Mouse (Mus musculus) midbrain, embryonic 15.5 days (tissue): ENCODE results near the gene Vdr. TPM values are rescaled to one million over a fixed set of nuclear protein-coding genes. Genes with fewer than 3 reads are reported as not detected.
A peak's percentile ranks its signal among the peaks of the same experiment; 100 is the strongest.

Experiments used
- ATAC-seq: fragments of 200-750 bp; cut with Nextera tagmentation; replicated peaks from 2 replicates; pipeline ENCODE4 v1.8.0; 2017; ENCODE audit warnings: moderate TSS enrichment
- H3K27ac ChIP-seq: fragments of 300-500 bp; sonication (generic); 2 replicates; pipeline ENCODE4 v1.5.1; 2015; ENCODE audit warnings: mild to moderate bottlenecking, inconsistent platforms
- H3K27me3 ChIP-seq: fragments of 300-500 bp; sonication (generic); replicated peaks from 2 replicates; pipeline ENCODE4 v1.6.1; 2015; ENCODE audit warnings: inconsistent platforms
- H3K36me3 ChIP-seq: fragments of 300-500 bp; sonication (generic); replicated peaks from 2 replicates; pipeline ENCODE4 v1.6.1; 2015; ENCODE audit warnings: inconsistent platforms
- H3K4me1 ChIP-seq: fragments of 300-500 bp; sonication (generic); 2 replicates; pipeline ENCODE4 v1.6.1; 2015; ENCODE audit warnings: inconsistent platforms
- H3K4me2 ChIP-seq: fragments of 300-500 bp; sonication (generic); 2 replicates; pipeline ENCODE4 v1.6.1; 2015; ENCODE audit warnings: inconsistent platforms, mild to moderate bottlenecking, moderate library complexity
- H3K4me3 ChIP-seq: fragments of 300-500 bp; sonication (generic); 2 replicates; pipeline ENCODE4 v1.5.1; 2015; ENCODE audit warnings: mild to moderate bottlenecking, inconsistent platforms
- H3K9ac ChIP-seq: fragments of 300-500 bp; sonication (generic); 2 replicates; pipeline ENCODE4 v1.6.1; 2015; ENCODE audit warnings: mild to moderate bottlenecking, inconsistent platforms
- H3K9me3 ChIP-seq: fragments of 300-500 bp; sonication (generic); 2 replicates; pipeline ENCODE4 v1.6.1; 2016; ENCODE audit warnings: inconsistent platforms
- WGBS: fragments of 180-500 bp; shearing (Covaris S2); methylation state at CpG from one replicate; pipeline ENCODE4 v1.1.7; 2015; ENCODE audit warnings: mixed read lengths; 5-methylcytosine and 5-hydroxymethylcytosine counted together
- polyA plus RNA-seq: library from polyadenylated mRNA; unstranded; fragments of >200 nt; fragmentation: Nextera tagmentation; extraction: Ambion mirVana; gene quantifications from 2 replicates; pipeline ENCODE4 v1.2.1, GENCODE M21; 2015

The Vdr gene
- polyA plus RNA-seq, 1 experiment from 2014 or later = 0.10 TPM

DNA sequence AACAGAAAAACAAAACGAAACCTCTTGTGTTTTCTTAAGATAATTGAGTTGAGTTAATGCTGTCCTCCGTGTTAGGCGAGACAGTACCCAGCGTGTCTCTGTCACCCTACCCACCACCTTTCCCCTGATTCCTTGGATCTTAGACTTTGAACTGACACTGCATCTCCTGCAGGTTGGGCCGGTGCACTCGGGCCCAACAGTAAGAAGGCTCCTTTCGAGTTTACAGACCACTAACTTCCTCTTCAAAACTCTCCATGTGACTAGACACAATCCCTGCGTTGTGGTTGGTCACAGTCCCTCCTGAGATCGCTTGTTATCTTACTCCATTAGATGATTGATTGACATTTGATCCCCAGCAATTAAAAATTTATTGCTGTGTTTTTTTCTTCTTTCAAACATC, 7.6 kb upstream of the Vdr start:
- Histone ChIP-seq H3K9me3 (no peaks in the 10 kb centered on the region), H3K4me3 (no peak overlapping the region), H3K36me3 (no peaks in the 10 kb centered on the region), H3K4me2 (no peak overlapping the region), H3K27ac (no peak overlapping the region), H3K27me3 (no peaks in the 10 kb centered on the region), H3K4me1 (peaks cover 6% of the 10 kb centered on the region), H3K9ac (no peak overlapping the region)
- 85% methylated on average over 9 of the region's 9 CpGs for WGBS
- no peak for ATAC-seq

DNA sequence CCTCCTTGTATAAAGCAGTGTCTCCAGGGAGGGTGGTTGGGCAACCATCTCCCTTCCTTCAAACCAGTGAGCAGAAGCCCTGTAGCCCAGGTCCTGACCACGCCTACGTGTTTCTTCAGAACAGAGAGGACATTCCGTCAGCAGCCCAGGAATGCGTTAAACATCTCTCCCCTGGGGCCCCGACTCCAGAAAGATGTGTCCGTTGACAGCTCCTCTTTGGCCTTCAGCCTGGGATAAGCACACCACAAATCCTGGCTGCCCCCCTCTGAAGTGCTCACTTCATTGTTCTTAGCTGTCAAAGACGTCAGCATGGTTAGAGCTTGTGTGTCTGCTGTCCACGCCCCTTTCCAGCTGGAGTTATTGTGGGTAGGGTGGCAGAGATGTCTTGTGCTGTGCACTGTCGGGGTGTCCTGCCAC, 3.9 kb upstream of the Vdr start:
- no peak overlapping the region for H3K4me2 ChIP-seq
- ATAC-seq = no peak
- whole genome bisulfite sequencing = 9% methylated on average over 9 of the region's 9 CpGs

DNA sequence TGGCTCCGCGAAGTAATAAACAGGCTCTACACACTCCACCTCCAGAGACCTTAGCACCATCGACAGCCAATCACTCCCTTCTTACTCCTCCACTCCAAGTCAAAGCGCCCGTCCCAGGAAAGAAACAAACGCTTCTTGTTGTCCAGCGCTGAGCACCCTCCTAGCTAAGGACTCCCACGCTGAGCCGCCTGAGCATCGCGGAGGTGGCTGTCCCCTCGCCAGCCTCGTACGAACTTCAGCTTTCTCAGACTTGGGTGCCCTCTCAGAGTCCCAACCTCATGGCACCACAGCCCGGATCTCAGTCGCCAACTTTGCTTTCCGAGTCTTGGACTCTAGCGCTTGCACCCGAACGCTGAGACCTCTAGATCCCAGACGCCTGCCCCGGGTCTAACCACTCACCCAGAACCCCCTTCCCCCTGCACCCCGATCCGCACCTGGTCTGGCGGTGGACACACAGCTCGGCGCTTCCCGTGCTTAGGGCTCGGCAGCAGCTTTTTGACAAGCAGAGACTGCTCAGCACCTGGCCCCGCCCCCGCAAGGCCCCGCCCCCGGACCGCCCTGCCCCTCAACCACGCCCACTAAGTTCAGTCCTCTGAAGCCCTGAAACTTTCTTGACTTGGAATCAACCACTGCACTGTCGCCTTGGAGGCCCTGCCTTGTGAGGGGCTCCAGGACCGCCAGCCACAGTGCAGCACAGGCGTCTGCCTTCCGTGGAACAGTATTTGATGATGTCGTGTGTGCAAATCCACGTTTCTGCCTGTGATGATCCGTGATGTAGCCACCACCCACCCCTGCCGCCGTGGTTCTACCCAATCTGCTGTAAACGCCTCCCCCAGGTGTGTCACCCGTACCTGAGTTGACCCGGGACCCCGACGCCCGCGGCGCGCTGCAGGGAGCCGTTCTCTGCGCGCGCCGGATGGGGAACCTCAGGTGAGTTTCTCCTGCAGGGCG, 2.4 kb downstream of the Vdr start:
- H3K9ac ChIP-seq = no peak overlapping the region
- H3K4me3 ChIP-seq = peak overlapping the region; percentile 38
- H3K4me1 ChIP-seq = peaks cover 14% of the 10 kb centered on the region
- no peak overlapping the region for H3K27ac ChIP-seq
- H3K27me3 ChIP-seq = peaks cover 32% of the 10 kb centered on the region
- no peaks in the 10 kb centered on the region for H3K36me3 ChIP-seq
- H3K4me2 ChIP-seq = peak overlapping the region; percentile 69
- 2% methylated on average over 59 of the region's 59 CpGs for WGBS
- H3K9me3 ChIP-seq = no peaks in the 10 kb centered on the region
- peak; percentile 42; the same call in 1 of the 2 replicates for ATAC-seq

More for the DNA sequence above, 3.9 kb upstream of the Vdr start:
- H3K4me3 ChIP-seq = no peak overlapping the region
- H3K36me3 ChIP-seq = no peaks in the 10 kb centered on the region
- peaks cover 4% of the 10 kb centered on the region; the same call in 1 of the 2 replicates for H3K27me3 ChIP-seq
- H3K27ac ChIP-seq = no peak overlapping the region
- H3K9ac ChIP-seq = no peak overlapping the region
- H3K9me3 ChIP-seq = no peaks in the 10 kb centered on the region
- H3K4me1 ChIP-seq = peaks cover 6% of the 10 kb centered on the region

DNA sequence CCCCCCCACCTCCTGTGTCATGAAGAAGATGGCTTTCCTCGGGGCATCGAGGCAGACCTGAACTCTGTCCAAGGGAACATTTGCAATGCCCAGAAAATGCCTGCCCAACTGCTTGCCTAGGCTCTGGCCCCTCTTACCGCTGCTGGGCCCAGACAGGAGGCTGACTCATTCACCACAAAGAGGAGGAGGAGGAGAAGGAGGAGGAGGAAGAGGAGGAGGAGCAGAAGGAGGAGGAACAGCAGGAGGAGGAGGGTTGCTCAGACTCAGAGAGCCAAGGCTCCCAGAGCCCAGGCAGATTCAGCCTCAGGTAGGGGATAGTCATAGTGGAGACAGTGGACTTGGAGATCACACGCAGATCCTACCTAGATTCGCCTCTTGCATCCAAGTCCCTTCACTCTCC, 3.2 kb downstream of the Vdr start:
- Histone ChIP-seq H3K9me3 (no peaks in the 10 kb centered on the region), H3K9ac (no peak overlapping the region), H3K4me2 (0 out of 2 replicates have a peak overlapping the region, but pooled peaks have one; percentile 69), H3K4me3 (no peak overlapping the region), H3K27ac (no peak overlapping the region), H3K27me3 (peaks cover 32% of the 10 kb centered on the region), H3K36me3 (no peaks in the 10 kb centered on the region), H3K4me1 (peaks cover 14% of the 10 kb centered on the region)
- ATAC-seq = no peak
- 46% methylated on average over 5 of the region's 5 CpGs for WGBS

DNA sequence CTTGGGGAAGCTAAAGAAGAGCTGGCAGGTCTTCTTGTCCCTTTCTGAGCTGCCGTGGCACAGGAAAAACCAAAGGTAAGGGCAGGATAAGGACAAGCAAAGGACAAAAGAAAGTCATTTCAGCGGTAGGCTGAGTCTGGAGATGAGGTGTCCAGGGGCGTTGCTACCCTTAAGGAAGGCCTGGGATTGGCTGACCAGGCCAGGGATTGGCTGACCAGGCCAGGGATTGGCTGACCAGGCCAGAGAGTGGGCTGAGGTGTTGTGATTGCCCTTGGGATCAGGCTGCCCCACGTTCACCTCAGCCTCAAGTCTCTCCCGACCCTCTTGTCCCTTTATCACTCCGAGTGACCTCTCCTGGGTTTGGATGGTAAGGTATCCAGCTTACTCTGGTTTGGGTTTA, 5.1 kb downstream of the Vdr start:
- Histone ChIP-seq H3K4me2 (no peak overlapping the region), H3K27ac (no peak overlapping the region), H3K27me3 (peaks cover 32% of the 10 kb centered on the region), H3K9me3 (no peaks in the 10 kb centered on the region), H3K36me3 (no peaks in the 10 kb centered on the region), H3K4me1 (peaks cover 14% of the 10 kb centered on the region), H3K4me3 (no peak overlapping the region), H3K9ac (no peak overlapping the region)
- 72% methylated on average over 6 of the region's 6 CpGs for WGBS
- no peak for ATAC-seq

DNA sequence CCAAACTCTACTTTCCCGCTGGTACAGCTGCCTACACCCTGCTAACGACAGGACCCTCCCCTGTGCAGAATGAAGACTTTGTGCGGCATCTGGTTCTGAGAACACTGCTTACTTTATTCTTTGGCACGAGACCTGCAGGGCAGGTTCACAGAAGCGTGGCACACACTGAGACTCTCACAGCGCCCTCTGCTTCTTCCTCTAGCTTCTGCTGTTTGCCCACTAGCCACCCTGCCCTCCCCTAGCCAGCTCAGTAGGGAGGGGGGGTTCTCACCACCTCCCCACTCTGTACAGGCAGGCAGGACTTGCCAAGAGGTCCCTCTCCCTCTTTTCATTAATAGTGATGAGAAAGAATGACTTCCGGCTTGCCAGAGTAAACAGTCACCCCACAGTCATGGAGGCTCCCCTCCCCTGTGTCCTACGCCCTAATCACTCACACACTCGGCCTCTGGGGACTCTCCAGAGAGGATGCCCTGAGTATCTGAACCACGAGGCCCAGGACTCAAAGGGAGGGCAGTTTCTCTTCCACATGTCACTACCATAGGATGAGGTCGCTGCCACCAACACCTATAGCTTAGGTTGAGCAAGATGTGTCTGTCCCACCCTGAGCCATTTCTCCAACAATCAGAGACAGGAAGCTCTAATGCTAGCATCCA, 6.0 kb downstream of the Vdr start:
- no peak for ATAC-seq
- no peak overlapping the region for H3K4me2 ChIP-seq
- WGBS = 73% methylated on average over 11 of the region's 11 CpGs

DNA sequence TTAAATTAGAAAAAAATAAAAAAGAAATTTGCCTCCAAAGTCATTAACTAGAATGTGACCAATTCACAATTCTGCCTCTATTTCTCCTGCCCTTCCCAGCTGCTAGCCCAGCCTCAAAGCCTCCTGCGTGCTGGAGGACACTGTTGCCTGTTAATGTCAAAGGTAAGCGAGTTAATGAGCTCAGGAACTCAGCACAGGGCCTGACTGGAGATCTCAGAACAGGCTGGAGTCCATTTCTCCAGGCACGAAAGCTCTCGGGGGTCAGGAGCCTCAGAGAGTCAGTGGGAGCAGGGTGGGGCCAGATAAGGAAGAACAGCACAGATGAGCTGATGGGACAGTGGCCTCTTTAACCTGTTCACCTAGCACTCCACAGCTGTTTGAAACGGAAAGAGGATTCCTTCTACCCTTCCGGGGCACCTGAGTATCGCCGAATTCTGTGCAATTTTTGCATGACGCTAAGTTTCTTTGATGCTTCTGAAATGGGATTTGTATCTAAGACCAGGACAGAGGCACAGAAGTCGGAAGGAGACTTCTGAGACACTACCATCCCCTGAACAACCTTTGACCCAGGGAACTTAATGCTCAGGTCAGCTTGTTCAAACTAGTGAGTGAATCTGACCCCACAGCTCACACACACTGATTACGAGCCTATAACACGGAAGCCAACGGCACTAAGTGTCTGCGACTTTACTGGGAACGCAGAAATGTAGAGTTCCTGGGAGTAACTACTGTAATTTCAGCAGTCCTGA, 7.0 kb downstream of the Vdr start:
- no peak for ATAC-seq
- no peak overlapping the region for H3K9ac ChIP-seq
- 80% methylated on average over 15 of the region's 15 CpGs for WGBS

More for the DNA sequence above, 6.0 kb downstream of the Vdr start:
- no peak overlapping the region for H3K4me3 ChIP-seq
- no peaks in the 10 kb centered on the region for H3K9me3 ChIP-seq
- no peaks in the 10 kb centered on the region for H3K36me3 ChIP-seq
- H3K27me3 ChIP-seq = peaks cover 28% of the 10 kb centered on the region
- peaks cover 14% of the 10 kb centered on the region for H3K4me1 ChIP-seq
- no peak overlapping the region for H3K27ac ChIP-seq
- H3K9ac ChIP-seq = no peak overlapping the region

DNA sequence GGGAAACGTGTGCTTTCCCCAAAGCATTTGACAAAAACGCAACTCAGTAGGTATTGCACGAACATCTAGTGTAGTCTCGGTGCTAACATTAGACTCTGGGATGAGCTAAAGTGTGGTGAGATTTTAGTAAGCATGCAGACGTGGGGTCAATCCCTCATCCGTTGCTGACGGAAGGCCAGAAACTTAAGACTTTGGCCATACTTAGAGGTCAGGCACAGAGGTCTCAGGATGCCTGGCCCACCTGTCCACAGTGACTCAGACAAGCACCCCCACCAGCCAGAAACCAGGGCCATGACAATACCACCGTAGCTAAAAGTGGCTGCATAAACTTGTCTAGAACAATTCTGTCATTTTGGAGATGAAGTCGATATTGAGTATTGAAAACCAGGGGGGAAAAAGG, 9.4 kb downstream of the Vdr start:
- Histone ChIP-seq H3K4me1 (no peaks in the 10 kb centered on the region), H3K4me3 (no peak overlapping the region), H3K27me3 (no peaks in the 10 kb centered on the region), H3K9ac (no peak overlapping the region), H3K4me2 (no peak overlapping the region), H3K9me3 (no peaks in the 10 kb centered on the region), H3K27ac (no peak overlapping the region), H3K36me3 (no peaks in the 10 kb centered on the region)
- 86% methylated on average over 9 of the region's 9 CpGs for whole genome bisulfite sequencing
- ATAC-seq = no peak

More for the DNA sequence above, 7.0 kb downstream of the Vdr start:
- Histone ChIP-seq H3K4me1 (peaks cover 11% of the 10 kb centered on the region), H3K4me3 (no peak overlapping the region), H3K27me3 (peaks cover 19% of the 10 kb centered on the region), H3K4me2 (no peak overlapping the region), H3K9me3 (no peaks in the 10 kb centered on the region), H3K36me3 (no peaks in the 10 kb centered on the region), H3K27ac (no peak overlapping the region)

DNA sequence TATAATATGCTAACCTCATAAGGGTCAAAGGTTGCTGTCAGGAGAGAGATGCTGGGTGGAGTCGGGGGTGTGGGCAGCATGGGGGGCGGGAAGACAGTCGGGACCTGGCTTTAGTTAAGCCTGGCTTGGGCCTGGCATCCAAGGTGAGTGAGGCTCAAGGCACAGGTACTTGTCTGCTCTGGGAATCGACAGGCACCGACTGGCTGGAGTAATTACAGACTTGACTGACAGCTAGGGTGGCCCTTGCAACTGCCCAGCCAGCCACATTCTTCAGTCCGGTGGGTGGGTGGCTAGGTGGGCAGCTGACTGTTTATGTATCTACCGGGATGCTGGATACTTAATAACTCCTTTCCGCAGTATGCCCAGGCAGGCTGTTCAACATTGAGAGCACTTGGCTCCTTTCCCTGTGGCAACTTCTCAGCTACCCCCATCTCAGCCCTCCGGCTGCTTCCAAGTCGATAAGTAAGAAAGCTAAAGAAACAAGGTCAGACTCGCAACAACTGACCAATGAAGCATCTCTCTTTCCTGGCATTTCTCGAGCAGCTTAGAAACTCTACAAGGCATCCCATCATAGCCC, 10.0 kb downstream of the Vdr start:
- Histone ChIP-seq H3K9me3 (no peaks in the 10 kb centered on the region), H3K4me3 (no peak overlapping the region), H3K27me3 (no peaks in the 10 kb centered on the region), H3K4me1 (no peaks in the 10 kb centered on the region), H3K4me2 (no peak overlapping the region), H3K36me3 (no peaks in the 10 kb centered on the region), H3K27ac (no peak overlapping the region), H3K9ac (no peak overlapping the region)
- WGBS = 84% methylated on average over 12 of the region's 12 CpGs
- ATAC-seq = no peak

DNA sequence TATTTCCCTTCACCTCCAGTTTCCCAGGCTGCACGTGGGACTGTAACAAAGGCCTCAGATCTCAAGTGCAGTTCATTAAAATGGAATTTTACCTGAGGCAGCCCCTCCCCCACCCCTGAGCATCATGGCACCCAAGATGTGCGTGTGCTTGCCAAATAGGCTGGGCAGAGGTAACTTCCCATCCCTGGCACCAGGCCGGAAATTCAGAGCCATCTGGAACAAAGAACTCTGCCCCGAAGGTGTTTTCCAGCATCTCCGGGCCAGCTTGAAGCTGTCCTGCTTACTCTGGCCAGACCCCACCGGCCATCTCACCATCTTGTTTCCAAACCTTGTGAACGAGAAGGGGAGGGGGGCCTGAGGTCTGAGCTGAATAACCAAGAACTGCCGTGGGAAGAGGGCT, 10.7 kb downstream of the Vdr start:
- Histone ChIP-seq H3K9me3 (no peaks in the 10 kb centered on the region), H3K4me2 (no peak overlapping the region), H3K9ac (no peak overlapping the region), H3K36me3 (no peaks in the 10 kb centered on the region), H3K4me3 (no peak overlapping the region), H3K27me3 (no peaks in the 10 kb centered on the region), H3K27ac (no peak overlapping the region), H3K4me1 (no peaks in the 10 kb centered on the region)
- ATAC-seq = no peak
- WGBS = 66% methylated on average over 8 of the region's 8 CpGs

DNA sequence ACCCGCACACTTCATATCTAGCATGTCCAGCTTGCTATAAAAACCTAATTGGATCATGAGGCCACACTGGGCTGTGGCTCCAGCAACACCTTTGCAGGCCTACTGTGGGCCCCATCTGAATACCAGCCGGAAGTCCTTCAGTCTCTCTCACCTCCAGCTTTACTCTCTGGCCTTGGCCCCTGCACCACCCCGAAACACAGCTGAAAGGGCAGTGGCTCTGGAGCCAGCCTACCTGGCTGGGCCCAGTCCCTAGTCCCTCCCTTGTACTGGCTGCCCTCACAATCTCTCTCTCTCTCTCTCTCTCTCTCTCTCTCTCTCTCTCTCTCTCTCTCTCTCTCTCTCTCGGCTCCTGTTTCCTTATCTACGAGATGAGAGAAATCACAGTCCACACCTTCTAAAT, 11.6 kb downstream of the Vdr start:
- H3K4me2 ChIP-seq = no peak overlapping the region
- no peaks in the 10 kb centered on the region for H3K36me3 ChIP-seq
- H3K27ac ChIP-seq = no peak overlapping the region
- no peaks in the 10 kb centered on the region for H3K4me1 ChIP-seq
- ATAC-seq = no peak
- no peak overlapping the region for H3K4me3 ChIP-seq
- H3K9me3 ChIP-seq = no peaks in the 10 kb centered on the region
- no peak overlapping the region for H3K9ac ChIP-seq
- no peaks in the 10 kb centered on the region for H3K27me3 ChIP-seq
- 84% methylated on average over 5 of the region's 5 CpGs for WGBS
